Mouse (Mus musculus): Measurements from ENCODE around the gene Gsdma2.
"Not testable (repeated sequence)": the region's sequence is repeated elsewhere in the genome, so short reads cannot be mapped to it uniquely, and the experiment has no call there.

Gene Gsdma2

GRCm38 (mm10) chr11:98646459-98646858 is at the start of gene Gsdma2:
Gsdma2 (plus strand) TSS chr11:98646759.
- DNase-seq (ENCODE audit: low read depth): no peak

GRCm38 (mm10) chr11:98597363-98597762 is 49.2 kb upstream of the Gsdma2 start:
- no peak for DNase-seq (ENCODE audit: low read depth)

- no peak for DNase-seq (ENCODE audit: low read depth)
Observed at GRCm38 (mm10) chr11:98597991-98598390, 48.6 kb upstream of the Gsdma2 start, which contains the start of gene Lrrc3c. Lrrc3c (plus strand) TSS chr11:98598291.

- no peak for DNase-seq (ENCODE audit: low read depth)
Observed at GRCm38 (mm10) chr11:98598851-98599290, 47.7 kb upstream of the Gsdma2 start.

- no peak for DNase-seq (ENCODE audit: low read depth)
Observed at GRCm38 (mm10) chr11:98599291-98599690, 47.3 kb upstream of the Gsdma2 start.

- DNase-seq (ENCODE audit: low read depth): no peak
Observed at GRCm38 (mm10) chr11:98602090-98602690, 44.4 kb upstream of the Gsdma2 start.

GRCm38 (mm10) chr11:98603953-98604352 is 42.6 kb upstream of the Gsdma2 start:
- no peak for DNase-seq (ENCODE audit: low read depth)

- DNase-seq (ENCODE audit: low read depth): not testable (repeated sequence)
Observed at GRCm38 (mm10) chr11:98604911-98605310, 41.6 kb upstream of the Gsdma2 start.

GRCm38 (mm10) chr11:98606763-98607162 is 39.8 kb upstream of the Gsdma2 start:
- no peak for DNase-seq (ENCODE audit: low read depth)

- no peak for DNase-seq (ENCODE audit: low read depth)
Observed at GRCm38 (mm10) chr11:98620791-98621190, 25.8 kb upstream of the Gsdma2 start.

- DNase-seq (ENCODE audit: low read depth): not testable (repeated sequence)
Observed at GRCm38 (mm10) chr11:98623981-98624380, 22.6 kb upstream of the Gsdma2 start.

GRCm38 (mm10) chr11:98624381-98624780 is 22.2 kb upstream of the Gsdma2 start:
- not testable (repeated sequence) for DNase-seq (ENCODE audit: low read depth)

- no peak for DNase-seq (ENCODE audit: low read depth)
Observed at GRCm38 (mm10) chr11:98625611-98626410, 20.7 kb upstream of the Gsdma2 start, which contains the start of the genes Gm12355 and Gsdma3. Gm12355 (minus strand) TSS chr11:98625661. Gsdma3 (plus strand) TSS chr11:98626360.

- no peak for DNase-seq (ENCODE audit: low read depth)
Observed at GRCm38 (mm10) chr11:98628706-98629105, 17.9 kb upstream of the Gsdma2 start.

GRCm38 (mm10) chr11:98630646-98631045 is 15.9 kb upstream of the Gsdma2 start:
- no peak for DNase-seq (ENCODE audit: low read depth)

GRCm38 (mm10) chr11:98635312-98635970 is 11.1 kb upstream of the Gsdma2 start:
- DNase-seq (ENCODE audit: low read depth): not testable (repeated sequence)

GRCm38 (mm10) chr11:98637501-98637900 is 9.1 kb upstream of the Gsdma2 start:
- no peak for DNase-seq (ENCODE audit: low read depth)

- no peak for DNase-seq (ENCODE audit: low read depth)
Observed at GRCm38 (mm10) chr11:98640091-98640490, 6.5 kb upstream of the Gsdma2 start.

- no peak for DNase-seq (ENCODE audit: low read depth)
Observed at GRCm38 (mm10) chr11:98644757-98645156, 1.8 kb upstream of the Gsdma2 start.

GRCm38 (mm10) chr11:98645946-98646345 is 613 bp upstream of the Gsdma2 start:
- DNase-seq (ENCODE audit: low read depth): no peak

- not testable (repeated sequence) for DNase-seq (ENCODE audit: low read depth)
Observed at GRCm38 (mm10) chr11:98655076-98655475, 8.5 kb downstream of the Gsdma2 start.

- DNase-seq (ENCODE audit: low read depth): no peak
Observed at GRCm38 (mm10) chr11:98660517-98660916, 14.0 kb downstream of the Gsdma2 start.

- DNase-seq (ENCODE audit: low read depth): no peak
Observed at GRCm38 (mm10) chr11:98664091-98664490, 17.5 kb downstream of the Gsdma2 start, which contains the start of gene Gsdma. Gsdma (plus strand) TSS chr11:98664351.

Measured in fibroblast of lung, adult 2 months (primary cell).